Mouse (Mus musculus) thymus, postnatal 14 days (tissue): ENCODE results near the gene Msln.

Source experiments
- DNase-seq: peaks from one replicate; pipeline ENCODE4 v3.0.0; 2021

The Msln gene

DNA sequence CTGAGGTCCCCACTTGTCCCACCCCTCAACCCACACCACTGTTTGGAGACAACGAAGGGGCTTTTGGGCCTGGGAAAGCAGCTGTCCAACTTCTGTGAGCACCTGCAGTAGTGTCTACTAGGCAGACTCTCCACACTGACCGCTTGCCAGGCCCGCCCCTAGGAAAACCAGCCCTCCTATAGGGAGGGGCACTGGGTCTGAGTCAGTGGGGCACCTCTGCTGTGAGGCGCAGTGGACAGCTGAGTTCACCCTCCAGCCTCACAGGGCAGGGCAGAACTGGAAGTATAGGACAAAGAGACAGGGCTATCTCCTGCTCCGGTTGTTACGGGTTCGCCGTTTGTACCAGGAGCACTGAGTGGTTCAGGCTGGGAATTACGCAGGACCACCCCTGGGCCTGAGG lies at the start of gene Msln:
TSS of gene Msln (minus strand) at position 138 of the 400 bp plus-strand sequence.
- DNase-seq: no peak

DNA sequence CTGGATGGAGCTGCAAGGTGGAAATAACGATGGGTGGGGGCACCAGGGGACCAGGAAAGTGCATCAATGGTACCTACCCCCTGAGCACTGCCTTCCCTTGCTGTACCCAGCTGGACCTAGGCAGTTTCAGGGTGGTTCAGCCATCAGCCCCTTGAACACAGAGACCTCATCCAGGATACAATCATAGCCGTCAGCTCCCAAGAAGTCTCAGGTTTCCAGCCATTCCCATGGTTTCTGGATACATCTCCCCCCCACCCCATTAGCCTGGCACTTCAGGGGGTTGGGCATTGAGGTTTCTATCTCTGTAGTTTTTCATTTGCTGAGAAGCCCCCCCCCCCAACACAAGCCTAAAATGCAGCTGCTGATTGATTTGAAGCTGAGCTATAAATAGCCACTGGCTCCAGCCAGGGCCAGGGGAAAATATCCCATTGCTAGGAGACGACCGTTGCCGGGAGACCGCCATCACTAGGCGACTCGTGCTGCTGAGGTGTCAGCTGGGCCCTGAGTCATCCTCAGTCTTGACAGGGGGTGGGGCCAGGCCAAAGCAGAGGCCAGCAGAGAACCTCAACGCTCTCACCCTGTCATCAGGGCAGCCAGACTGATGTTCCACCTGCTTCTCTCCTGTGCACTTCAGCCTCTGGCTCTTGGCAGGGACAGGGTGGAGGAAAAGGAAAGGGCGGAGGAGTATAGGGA lies 48.8 kb upstream of the Msln start:
- no peak for DNase-seq

DNA sequence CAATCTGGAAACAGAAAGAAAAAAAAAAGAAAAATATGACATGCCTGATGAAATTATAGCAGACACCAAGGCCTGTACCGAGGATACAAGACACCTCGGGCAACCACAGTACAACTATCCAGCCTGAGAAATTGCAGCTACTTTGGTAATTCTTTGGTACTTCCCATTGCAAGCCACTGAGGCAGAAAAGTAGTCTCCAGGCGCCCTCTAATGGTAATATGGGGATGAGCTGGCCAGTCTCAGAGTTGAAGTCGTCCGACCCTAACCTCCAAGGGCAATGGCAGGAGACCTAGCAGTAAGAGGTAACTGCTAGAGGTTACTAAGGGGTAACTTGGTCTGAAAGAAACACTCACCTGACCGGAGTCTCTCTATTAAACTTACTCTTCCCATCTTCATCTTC lies 46.9 kb upstream of the Msln start:
- peak; percentile 80 for DNase-seq

DNA sequence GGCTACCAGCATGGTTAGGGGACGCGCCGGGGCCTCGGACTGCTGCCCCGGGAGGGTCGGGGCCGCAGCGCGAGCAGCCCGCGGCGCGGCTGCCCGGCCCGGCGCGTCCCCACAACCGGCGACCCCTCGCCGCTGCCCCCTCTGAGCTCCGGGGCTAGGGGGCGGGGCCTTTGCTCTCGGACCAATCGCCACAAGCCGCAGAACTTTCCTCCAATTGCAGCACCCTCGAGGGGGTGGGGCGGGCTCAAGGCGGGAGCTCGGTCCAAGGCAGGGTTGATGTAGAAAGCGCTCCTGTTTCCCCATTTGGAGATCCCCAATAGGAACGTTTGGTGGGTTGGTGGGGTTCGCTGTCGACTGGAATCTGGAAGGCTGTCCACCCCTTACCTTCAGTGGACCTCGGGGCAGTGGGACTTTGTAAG lies 42.8 kb upstream of the Msln start, which contains the start of gene Metrn:
TSS of gene Metrn (minus strand) at position 186 of the 419 bp plus-strand sequence.
- peak; percentile 95 for DNase-seq

DNA sequence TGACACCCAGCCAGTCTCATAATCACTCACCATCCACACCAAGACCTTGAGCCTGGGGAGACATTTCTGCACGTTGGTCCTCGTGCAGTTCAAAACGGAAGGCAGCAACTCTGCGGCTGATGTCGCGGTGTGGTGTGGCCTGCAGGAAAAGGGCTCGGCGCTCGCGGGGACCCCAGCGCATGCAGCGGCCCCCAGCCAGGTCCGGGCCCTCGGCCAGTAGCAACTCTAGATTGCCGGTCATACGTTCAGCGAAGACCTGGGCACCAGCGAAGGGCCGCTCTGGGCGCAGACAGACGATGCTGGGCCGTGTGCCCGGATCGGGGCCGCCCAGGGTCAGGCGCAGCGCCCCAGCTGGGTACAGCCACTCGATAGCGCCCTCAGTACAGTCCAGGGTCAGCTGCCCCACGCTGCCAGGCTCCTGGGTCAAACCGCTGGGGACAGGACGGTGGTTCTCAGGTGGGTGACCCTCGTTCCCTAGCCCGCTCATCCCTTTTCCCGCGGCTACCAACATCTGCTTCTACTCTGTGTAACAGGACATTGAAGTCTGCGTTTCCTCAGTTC lies 42.1 kb upstream of the Msln start:
- peak; percentile 40 for DNase-seq

DNA sequence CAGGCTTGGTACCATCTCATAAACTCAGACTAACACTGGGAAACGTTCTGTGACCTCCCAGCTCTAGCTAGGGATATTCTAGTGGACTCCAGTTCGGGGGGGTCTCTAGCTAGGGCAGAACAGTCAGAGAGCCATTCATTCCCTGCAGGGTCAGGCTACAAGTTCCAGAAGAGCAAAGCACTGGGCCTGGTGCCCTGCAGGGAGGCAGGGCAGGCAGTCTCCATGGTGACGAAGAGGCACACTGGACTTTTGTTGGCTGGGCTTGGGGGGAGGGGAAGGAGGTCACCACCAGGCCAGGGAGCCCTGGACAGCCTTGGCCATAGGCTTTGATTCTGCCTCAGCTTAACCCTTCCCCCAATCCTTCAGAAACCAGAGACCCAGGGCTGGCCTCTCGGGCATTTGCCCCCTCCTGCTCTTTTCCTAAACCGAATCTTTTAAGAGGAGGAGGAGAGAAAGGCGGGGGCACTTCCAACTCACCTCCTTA lies 41.5 kb upstream of the Msln start, which contains the start of gene AC134908.4:
TSS of gene AC134908.4 (minus strand) at position 51 of the 484 bp plus-strand sequence.
- no peak for DNase-seq

DNA sequence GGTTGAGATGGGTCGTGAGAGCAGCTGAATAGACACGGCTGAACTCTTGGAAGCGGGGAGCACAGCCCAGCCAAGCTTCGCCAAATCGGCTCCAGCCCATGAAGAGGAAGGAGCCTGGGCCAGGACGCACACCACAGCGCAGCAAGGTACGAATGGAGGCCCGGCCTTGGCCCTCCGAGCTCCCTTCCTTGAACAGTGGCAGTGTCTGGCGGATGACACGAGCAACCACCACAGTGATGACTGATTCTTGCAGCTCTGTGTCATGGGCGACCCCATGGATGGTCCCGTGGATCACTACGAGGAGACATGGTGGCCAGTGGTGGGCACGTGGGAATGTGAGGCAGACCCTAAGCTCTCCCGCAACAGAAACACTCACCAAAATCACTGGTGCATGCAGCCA lies 40.8 kb upstream of the Msln start:
- no peak for DNase-seq

DNA sequence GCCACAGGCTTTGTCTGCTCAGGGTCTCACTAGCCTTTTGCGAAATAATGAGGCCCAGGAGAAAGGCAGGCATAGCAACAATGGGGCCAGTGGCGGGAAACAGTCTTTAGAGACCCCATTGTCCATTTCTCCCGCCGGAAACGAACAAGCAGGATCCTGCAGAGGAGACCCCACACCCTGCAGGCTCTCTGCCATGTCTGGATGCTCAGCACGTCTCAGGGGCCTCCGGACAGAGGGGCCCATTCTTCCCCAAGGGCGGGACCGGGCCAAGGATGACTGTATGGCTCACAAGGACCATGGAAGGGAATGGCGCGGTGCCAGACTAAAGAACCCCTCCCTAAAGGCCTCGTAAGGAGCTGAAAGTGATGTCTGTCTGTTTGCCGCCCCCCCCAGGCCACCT lies 40.0 kb upstream of the Msln start:
- DNase-seq: no peak

DNA sequence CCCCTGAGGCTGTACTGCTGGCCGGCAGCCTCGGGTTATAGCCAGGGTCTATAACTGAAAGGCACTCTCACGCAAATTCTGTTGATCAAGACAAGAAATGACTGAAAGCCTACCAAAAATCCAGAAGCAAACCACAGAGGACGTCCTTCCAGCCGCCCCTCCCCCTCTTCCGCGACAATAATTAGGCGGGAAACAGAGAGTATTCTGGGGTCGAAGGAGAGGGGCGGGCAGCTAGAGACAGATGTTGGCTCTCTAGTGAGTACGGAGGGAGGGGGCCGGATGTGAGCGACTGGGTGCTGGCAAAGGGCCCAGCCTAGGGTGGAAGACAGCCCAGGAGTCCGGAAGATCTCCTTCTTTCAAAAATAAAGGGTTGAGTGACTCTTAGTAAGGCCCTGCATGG lies 38.4 kb upstream of the Msln start, which contains the start of gene Fam173a:
TSS of gene Fam173a (minus strand) at position 287 of the 400 bp plus-strand sequence.
- DNase-seq: peak; percentile 90

DNA sequence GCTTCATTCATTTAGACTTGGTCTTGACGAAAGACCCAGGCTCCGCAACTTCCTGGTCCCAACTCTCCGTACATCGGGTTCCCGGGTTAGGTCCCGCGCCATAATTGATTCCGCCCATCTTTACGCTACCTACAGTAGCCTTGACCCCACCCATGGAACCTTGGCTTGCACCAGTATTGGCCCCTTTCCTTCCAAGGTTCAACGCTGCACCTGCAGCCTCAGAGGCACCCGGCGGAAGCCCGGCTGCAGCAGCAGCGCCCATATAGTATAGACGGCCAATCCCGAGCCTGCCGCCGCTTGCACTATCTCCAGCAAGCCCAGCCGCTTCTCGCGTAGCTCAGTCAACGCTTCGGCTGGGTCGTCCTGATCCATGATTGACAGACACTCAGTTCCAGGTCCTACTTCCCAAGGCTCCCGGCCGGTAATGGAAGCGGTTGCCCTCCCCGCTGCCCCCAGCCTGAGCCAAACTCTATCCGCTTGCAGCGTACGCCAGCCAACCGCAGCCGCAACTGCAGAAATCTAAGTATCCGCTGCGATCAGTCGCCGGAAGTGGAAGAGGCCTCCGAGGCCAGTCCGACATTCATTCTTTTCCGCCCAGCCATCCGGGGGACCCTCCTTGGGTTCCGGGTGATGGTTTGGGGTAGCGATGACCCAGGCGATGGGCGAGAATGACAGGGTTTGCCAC lies 37.8 kb upstream of the Msln start:
- DNase-seq: peak; percentile 87

DNA sequence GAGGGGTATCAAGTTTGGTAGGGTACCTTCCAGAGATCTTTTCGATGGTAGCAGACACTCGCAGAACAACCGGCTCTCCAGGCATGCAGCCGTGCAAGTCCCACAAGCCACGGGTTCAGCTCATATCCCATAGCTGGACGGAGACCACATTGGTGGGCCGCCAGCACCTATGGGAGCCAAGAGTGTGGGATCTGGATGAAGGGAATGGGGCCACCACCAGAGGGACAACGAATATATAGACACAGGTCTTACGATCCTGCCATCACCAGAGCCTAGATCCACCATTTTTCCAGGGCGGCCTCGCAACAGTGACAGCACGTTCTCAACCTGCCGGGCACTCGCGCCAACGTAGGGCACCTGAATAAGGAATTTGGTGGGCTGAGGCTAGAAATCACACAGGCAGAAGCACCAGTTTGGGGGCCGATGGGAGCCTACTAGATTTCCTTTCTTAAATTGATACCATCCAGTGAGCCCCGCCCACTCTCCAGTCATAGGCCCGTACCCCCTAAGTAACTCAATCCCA lies 37.2 kb upstream of the Msln start:
- DNase-seq: no peak

DNA sequence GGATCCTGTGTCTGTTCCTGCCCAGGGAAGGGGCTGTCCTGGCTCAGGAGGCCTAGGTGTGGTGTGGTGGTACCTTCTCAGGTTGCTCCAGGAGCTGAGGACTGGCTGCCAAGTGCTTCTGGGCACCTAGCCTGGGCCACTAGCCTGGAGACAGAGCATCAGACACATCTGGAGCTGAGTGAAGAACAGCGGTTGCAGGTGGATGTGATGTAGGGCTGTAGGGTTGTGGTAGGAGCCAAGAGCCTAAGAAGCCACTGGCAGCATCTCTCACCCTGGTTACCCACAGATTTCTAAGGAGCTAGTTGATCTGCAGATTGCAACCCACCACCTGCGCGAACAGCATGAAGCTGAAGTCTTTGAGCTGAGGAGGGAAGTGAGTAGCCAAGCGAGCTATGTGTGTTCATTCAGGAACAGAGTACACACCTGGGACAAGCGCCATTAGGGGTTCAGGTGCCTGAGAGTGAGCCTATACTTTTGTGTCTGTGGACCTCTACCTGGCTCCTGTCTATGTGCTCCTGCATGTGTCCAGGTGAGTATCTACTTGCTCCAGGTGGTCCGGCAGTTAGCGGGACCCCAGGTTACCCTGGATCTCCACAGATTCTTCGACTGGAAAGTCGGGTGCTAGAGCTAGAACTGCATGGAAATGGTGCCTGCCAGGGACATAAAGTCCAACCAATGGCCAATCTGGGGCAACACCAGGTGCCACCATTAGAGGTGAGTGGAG lies 32.8 kb upstream of the Msln start:
- no peak for DNase-seq

DNA sequence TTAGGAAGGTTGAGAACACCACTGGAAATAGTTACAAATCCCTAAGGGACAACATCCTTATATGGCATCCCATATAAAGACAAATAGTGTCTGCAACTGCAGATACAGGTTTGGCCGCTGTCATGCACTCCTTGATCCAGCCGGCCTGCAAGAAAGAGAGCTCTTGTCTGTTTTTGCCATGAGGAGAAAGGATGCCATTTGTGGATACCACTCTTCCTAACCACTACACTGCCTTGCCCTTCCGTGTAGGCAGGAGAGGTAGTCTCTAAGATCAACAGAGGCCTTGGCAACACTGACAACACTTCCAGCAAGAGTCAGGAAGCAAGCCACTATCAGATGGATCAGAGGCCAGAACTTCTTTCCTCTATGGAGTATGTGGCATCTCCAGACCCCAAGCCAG lies 32.1 kb upstream of the Msln start, which contains the start of gene Ccdc78:
TSS of gene Ccdc78 (plus strand) at position 301 of the 400 bp plus-strand sequence.
- DNase-seq: no peak

DNA sequence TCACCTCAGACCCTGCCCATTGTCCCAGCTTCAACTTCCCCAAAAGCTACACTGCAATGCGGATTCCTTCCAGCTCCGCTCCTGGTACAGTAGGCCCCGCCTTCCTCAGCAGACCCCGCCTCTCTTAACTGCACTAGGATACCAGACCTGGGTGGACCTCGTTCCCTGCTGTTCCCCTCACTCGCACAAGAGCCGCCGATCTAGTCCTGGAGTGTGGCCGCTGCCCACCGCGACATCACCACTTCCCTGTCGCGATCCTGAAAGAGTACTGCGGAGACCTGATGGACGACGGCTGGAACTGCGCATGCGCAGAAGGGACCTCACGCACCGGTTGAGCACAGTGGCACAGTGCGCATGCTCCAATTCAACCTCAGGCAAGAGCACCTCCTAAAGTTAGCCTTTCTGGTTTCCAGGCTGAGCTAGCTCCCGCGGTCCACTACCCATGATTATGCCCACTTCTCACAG lies 31.1 kb upstream of the Msln start, which contains the start of gene Haghl:
TSS of gene Haghl (minus strand) at position 393 of the 465 bp plus-strand sequence.
- DNase-seq: peak; percentile 95

DNA sequence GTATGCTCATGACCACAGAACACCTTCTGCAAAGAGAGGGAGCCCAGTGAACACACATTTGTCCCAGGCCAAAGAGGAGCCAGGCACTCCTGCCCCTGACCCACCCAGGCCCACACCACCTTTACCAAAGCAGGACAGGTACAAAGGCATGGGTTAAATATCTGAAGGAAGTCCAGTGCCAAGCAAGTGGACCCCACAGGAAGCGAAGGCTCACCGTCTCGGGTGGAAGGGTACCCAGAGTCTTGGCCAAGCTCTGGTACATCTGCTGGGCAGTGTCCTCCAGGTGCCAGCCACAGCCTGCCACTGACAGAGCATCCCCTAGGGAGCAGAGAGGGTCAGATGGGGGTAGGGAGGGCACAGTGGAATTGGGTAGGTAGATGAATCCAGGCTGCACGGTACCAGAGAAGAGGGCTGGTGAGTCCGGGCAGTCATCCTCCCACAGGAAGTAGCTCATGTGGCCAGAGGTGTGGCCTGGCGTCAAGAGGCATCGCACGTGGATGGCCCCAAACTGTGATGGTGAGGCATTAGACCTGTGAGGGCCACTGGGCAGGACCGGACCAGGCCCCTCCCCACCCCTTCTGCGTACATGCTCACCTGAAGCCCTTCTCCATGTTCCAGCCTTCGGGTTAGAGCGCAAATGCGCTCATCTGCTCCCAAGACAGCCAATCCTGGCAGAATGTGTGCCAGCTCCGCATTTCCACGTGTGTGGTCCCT lies 29.8 kb upstream of the Msln start:
- no peak for DNase-seq

DNA sequence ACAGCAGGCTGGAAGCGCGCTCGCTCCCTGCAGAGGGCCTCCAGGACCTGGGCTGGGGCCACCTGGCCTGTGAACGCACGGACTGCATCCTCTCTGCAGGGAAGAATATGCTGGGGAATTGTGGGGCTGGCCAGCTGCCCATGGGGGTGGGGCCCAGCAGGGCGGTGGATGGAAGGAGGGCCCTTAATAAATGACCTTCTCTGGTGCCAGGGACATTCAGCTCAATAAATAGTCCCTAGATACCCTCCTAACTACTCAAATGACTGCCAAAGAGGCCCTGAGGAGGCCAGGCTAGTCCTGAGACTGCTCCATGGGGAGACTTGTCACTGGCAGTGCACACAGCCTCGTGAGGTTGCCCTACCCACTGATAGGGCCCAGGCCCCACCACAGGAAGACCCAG lies 28.9 kb upstream of the Msln start:
- no peak for DNase-seq

DNA sequence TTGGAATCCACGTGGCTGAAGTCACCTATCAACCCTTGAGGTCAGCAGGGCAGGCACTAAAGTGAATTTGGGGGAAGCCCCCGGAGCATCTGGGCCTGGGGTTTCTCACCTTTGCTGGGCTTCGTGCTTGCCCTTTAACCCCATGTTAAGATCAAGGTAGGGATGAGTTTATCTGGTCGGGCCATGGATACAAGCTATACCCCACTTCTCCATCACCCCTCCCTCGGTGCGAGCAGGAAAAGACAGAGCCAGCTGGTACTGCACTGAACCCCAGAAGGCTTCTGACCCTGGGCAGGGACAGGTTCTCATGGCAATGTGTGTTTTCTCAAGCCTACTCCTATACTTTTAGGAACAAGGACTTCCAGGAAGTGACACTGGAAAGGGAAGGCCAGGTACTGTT lies 27.2 kb upstream of the Msln start:
- DNase-seq: no peak

DNA sequence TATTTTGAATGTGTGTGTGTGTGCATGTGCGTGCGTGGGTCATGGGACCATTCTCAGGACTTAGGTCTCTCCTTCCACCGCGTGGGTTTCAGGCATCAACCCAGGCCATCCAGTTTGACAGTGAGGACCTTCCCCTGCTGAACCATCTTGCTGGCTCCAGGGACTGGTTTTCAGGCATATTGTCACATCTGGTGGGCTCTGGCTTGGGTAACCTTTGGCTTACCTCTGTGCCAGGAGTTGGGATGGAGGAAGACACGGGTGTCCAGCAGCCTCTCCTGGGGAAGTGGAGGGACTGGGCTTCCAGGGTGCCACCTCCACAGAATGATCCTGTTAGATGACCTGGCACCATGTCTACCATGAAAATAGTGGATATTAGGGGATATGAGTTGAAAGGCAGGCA lies 23.8 kb upstream of the Msln start:
- DNase-seq: no peak

DNA sequence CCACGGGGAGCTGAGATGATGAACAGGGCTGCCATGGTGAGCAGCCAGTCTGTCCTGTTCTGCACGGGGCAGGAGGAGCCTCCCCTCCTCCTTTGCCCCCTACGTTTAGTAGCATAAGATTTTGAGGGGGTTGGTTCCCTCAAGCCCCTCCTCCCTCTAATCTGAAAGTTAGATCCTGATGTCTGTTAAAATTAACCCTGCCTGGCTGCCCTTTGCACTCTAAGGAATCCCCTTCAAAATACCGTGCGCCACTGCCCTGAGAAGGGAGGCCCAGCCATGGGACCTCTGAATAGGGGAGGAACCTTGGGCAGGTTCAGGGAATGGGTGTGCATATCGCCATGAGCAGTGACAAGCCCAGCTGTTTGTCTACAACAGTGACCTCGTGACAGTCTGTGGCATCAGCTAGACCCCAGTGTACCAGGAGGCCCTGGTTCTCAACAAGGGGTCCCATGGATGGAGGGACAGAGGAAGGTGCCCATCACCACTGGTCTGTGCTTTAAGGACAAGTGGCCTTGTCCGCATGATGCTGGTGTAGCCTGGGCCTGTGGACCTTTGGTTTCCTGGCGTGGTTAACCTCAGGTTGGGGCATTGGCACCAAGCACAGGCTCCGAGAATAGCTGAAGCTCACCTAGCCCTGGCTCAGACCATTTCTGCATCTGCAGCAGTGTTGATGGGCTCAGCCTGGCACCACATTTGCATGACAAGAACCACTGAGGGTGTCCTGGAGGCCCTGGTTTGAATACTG lies 21.3 kb upstream of the Msln start:
- no peak for DNase-seq

DNA sequence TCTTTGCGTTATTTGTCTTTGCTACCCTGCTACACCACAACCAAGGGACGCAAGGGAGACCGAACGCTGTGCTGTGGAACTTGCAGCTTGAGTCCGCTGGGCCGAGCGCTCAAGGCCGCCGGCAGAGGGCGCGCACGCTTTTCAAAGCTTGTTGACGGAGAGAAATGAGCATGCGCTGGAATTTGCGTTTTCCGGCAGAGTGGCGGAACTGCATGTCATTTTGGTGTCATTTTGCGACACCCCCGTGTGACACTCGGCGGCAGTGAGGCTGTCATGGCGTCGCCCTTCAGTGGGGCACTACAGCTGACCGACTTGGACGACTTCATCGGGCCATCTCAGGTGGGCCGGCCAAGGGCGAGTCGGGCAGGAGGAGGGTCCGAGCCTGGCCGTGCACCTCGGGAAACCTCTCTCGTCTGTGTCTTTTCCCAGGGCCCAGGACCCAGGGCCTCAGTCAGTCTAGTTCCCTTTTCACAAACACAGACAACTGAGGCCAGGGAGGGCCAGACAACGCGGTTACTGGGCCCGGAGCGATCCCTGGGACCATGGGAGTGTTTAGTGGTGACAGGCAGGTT lies 19.5 kb upstream of the Msln start, which contains the start of gene Narfl:
TSS of gene Narfl (plus strand) at position 228 of the 572 bp plus-strand sequence.
- DNase-seq: peak; percentile 97

DNA sequence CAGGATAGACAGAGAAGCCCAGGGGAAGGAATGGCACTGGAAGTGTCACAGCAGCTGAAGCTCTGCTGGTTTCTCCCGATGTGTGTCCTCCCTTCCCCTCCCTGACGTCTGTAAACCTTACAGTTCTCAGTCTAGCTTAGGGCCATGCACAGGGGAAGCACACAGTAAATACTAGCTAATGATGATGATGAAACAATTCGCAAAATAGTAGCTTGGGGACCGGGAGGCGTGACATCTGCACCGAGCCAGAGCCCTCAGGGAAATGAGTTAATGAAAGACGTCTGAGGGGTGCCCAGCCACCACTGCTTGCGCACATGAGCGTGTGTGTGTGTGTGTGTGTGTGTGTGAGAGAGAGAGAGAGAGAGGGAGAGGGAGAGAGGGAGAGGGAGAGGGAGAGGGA lies 15.2 kb upstream of the Msln start:
- no peak for DNase-seq
